Mouse (Mus musculus) CH12.LX (cell line): ENCODE measurements around the gene Rtn2.

ENCODE experiments used
- CHD1 ChIP-seq: IDR thresholded peaks from 2 replicates; pipeline ENCODE4 v1.6.1; 2012; ENCODE audit warnings: low read depth, low read length, improper control_type of control experiment, inconsistent platforms
- CTCF ChIP-seq, 2 experiments: IDR thresholded peaks in 1 of 2; conservative IDR thresholded peaks in 1 of 2; 2 replicates each; pipeline ENCODE4 v1.5.1; 2011 to 2012; ENCODE audit warnings: low read depth in 2 of 2, low read length in 2 of 2, improper control_type of control experiment in 1 of 2, inconsistent platforms in 1 of 2, mild to moderate bottlenecking in 1 of 2, moderate library complexity in 1 of 2
- EP300 ChIP-seq: IDR thresholded peaks from 2 replicates; pipeline ENCODE4 v1.6.1; 2011; ENCODE audit warnings: low read length, improper control_type of control experiment
- MAFK ChIP-seq: IDR thresholded peaks from 2 replicates; pipeline ENCODE4 v1.6.1; 2011; ENCODE audit warnings: low read length, improper control_type of control experiment; ENCODE audit not compliant: insufficient replicate concordance
- NRF1 ChIP-seq: IDR thresholded peaks from 2 replicates; pipeline ENCODE4 v1.6.1; 2014; ENCODE audit warnings: low read depth, mild to moderate bottlenecking, inconsistent platforms, low read length, improper control_type of control experiment, moderate library complexity
- USF1 ChIP-seq: IDR thresholded peaks from 2 replicates; pipeline ENCODE4 v1.6.1; 2014; ENCODE audit warnings: low read depth, mild to moderate bottlenecking, inconsistent platforms, low read length, improper control_type of control experiment

GRCm38 (mm10) chr7:19302264-19303045 is 20.0 kb downstream of the Rtn2 start:
- TF ChIP-seq CTCF (conservative IDR thresholded peaks at IDR 0.05 in 1 of 2, IDR thresholded peaks at IDR 0.05 in 1 of 2; ENCODE audit: low read depth in 2 of 2, low read length in 2 of 2) (no peak), MAFK (no peak), CHD1 (no peak), USF1 (no peak), EP300 (no peak), NRF1 (no peak)
